Mouse (Mus musculus) heart, postnatal 0 days (tissue): ENCODE measurements around the gene Tmem121b. TPM values are rescaled to one million over a fixed set of nuclear protein-coding genes. Genes with fewer than 3 reads are reported as not detected.

ENCODE experiments used
- ATAC-seq: fragments of 200-750 bp; cut with Nextera tagmentation; 2 replicates; pipeline ENCODE4 v1.8.0; 2017; ENCODE audit warnings: low read depth, moderate number of reproducible peaks, moderate library complexity; ENCODE audit not compliant: insufficient read depth
- DNase-seq: peaks from one replicate; pipeline ENCODE4 v3.0.0-alpha.2; 2016; ENCODE audit warnings: low spot score
- H3K27ac ChIP-seq: fragments of 300-500 bp; sonication (generic); 2 replicates; pipeline ENCODE4 v1.5.1; 2014; ENCODE audit warnings: low read depth, mild to moderate bottlenecking
- H3K27me3 ChIP-seq: fragments of 300-500 bp; sonication (generic); 2 replicates; pipeline ENCODE4 v1.6.1; 2014; ENCODE audit warnings: low read length, mixed read lengths; ENCODE audit not compliant: control insufficient read depth, insufficient read depth
- H3K36me3 ChIP-seq: fragments of 300-500 bp; sonication (generic); replicated peaks from 2 replicates; pipeline ENCODE4 v1.6.1; 2014; ENCODE audit warnings: low read length, mixed read lengths; ENCODE audit not compliant: control insufficient read depth, insufficient read depth
- H3K4me1 ChIP-seq: fragments of 300-500 bp; sonication (generic); 2 replicates; pipeline ENCODE4 v1.6.1; 2014; ENCODE audit warnings: antibody characterized with exemption; ENCODE audit not compliant: control insufficient read depth, insufficient read depth
- H3K4me2 ChIP-seq: fragments of 300-500 bp; sonication (generic); 2 replicates; pipeline ENCODE4 v1.6.1; 2014; ENCODE audit warnings: low read depth, mild to moderate bottlenecking, low read length, moderate library complexity
- H3K4me3 ChIP-seq: fragments of 300-500 bp; sonication (generic); 2 replicates; pipeline ENCODE4 v1.5.1; 2014; ENCODE audit warnings: low read depth, low read length
- H3K9ac ChIP-seq: fragments of 300-500 bp; sonication (generic); replicated peaks from 2 replicates; pipeline ENCODE4 v1.6.1; 2014; ENCODE audit warnings: low read depth, low read length, mixed read lengths
- H3K9me3 ChIP-seq: fragments of 300-500 bp; sonication (generic); replicated peaks from 2 replicates; pipeline ENCODE4 v1.6.1; 2016; ENCODE audit warnings: low read length; ENCODE audit not compliant: control insufficient read depth
- CTCF ChIP-seq: IDR thresholded peaks from 2 replicates; pipeline ENCODE4 v1.5.1; 2016; ENCODE audit warnings: antibody characterized with exemption, control low read depth, low read depth
- EP300 ChIP-seq: IDR thresholded peaks from 2 replicates; pipeline ENCODE4 v1.6.1; 2016; ENCODE audit warnings: antibody characterized with exemption, low read depth
- WGBS: fragments of 180-500 bp; shearing (Covaris S2); extraction: QIAGEN DNeasy Blood & Tissue Kit; methylation state at CpG from one replicate; pipeline ENCODE4 v1.1.7; 2014; 5-methylcytosine and 5-hydroxymethylcytosine counted together
- polyA plus RNA-seq: library from polyadenylated mRNA; unstranded; fragments of >200 nt; fragmentation: Nextera tagmentation; extraction: Ambion mirVana; gene quantifications from 2 replicates; pipeline ENCODE4 v1.2.1, GENCODE M21; 2015
- total RNA-seq: library from RNA; depleted of rRNA; stranded (reverse); fragments of >200 nt; gene quantifications from 2 replicates; pipeline ENCODE4 v1.2.3, GENCODE M21; 2014; ENCODE audit warnings: low replicate concordance; rRNA removed

Tmem121b gene
- total and polyA plus RNA-seq, 2 experiments from 2014 or later: not detected

- no peak for ATAC-seq
- WGBS: 63% methylated on average over 5 of the region's 5 CpGs
- no peak for DNase-seq
- TF ChIP-seq EP300: no peak
- no peak for TF ChIP-seq CTCF
- Histone ChIP-seq H3K9me3 (no peaks in the 10 kb centered on the region), H3K9ac (no peak overlapping the region), H3K27ac (no peak overlapping the region), H3K36me3 (no peaks in the 10 kb centered on the region), H3K4me2 (no peak overlapping the region), H3K4me1 (no peaks in the 10 kb centered on the region), H3K27me3 (no peaks in the 10 kb centered on the region), H3K4me3 (no peak overlapping the region)
These were observed 40.5 kb downstream of the Tmem121b start for GRCm38 (mm10) chr6:120453103-120453445.

GRCm38 (mm10) chr6:120452384-120453102, 41.1 kb downstream of the Tmem121b start:
- no peak overlapping the region for H3K4me3 ChIP-seq
- 81% methylated on average over 11 of the region's 11 CpGs for WGBS
- H3K27ac ChIP-seq: no peak overlapping the region
- H3K4me2 ChIP-seq: no peak overlapping the region
- H3K27me3 ChIP-seq: no peaks in the 10 kb centered on the region
- DNase-seq: no peak
- no peaks in the 10 kb centered on the region for H3K9me3 ChIP-seq
- no peaks in the 10 kb centered on the region for H3K36me3 ChIP-seq
- no peaks in the 10 kb centered on the region for H3K4me1 ChIP-seq
- TF ChIP-seq CTCF (no peak), EP300 (no peak)
- H3K9ac ChIP-seq: no peak overlapping the region
- ATAC-seq: no peak

- DNase-seq: no peak
- no peaks in the 10 kb centered on the region for H3K27me3 ChIP-seq
- no peak overlapping the region for H3K9ac ChIP-seq
- WGBS: 73% methylated on average over 3 of the region's 3 CpGs
- no peak overlapping the region for H3K4me2 ChIP-seq
- 0 out of 2 replicates have a peak, but pooled peaks cover 4% of the 10 kb centered on the region for H3K36me3 ChIP-seq
- H3K4me1 ChIP-seq: no peaks in the 10 kb centered on the region
- H3K4me3 ChIP-seq: no peak overlapping the region
- no peak for TF ChIP-seq CTCF
- TF ChIP-seq EP300: no peak
- no peak for ATAC-seq
- H3K27ac ChIP-seq: no peak overlapping the region
- H3K9me3 ChIP-seq: no peaks in the 10 kb centered on the region
These were observed 43.4 kb downstream of the Tmem121b start for GRCm38 (mm10) chr6:120450208-120450607.

DNA sequence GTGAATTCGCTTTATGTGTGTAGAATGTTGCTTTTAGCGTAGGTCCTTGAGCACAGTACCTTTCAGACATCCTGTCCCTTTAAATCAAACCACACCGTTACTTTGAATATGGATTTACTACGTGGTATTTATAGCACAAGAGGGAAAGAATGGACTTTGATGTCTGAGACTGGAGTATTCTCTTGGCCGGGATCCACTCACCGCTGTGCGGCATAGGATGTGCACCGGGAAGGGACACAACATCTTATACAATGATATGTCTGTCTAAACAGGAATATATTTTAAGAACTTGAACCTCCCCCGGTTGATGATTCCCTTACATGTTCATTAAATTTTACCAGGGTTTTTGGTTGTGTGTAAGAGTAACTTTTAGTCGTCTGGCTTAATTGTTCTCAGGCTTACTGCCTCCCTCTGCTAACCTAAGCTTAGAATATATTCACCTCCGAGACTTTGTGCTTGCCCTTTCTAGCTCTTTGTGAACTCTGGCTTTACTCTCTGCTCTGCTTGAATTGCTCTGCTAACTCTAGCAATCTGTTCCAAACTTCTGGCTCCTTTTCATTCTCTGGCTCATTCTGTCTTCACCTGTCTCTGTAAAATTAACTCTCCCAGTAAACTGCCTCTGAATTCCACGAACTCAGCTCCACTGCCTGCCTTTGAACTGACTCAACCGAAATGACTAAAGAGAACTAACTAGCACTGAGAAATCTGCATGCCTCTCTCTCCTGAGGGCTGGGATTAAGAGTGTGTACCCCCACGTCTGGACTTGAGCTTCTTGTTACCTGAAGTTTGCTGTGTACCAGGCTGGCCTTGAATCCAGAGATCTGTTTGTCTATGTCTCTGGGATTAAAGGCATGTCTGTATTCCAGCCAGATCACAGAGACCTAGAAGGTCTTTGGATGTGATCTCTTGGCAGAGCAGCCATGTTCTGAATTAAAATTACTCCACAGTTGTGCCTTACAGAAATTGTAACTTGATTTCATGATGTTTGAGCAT, 49.9 kb downstream of the Tmem121b start:
- Histone ChIP-seq H3K4me1 (peaks cover 12% of the 10 kb centered on the region), H3K36me3 (peaks cover 25% of the 10 kb centered on the region), H3K4me3 (no peak overlapping the region), H3K27me3 (no peaks in the 10 kb centered on the region), H3K9ac (no peak overlapping the region), H3K9me3 (no peaks in the 10 kb centered on the region), H3K27ac (peak overlapping the region; percentile 38; the same call in 1 of the 2 replicates), H3K4me2 (peak overlapping the region; percentile 21; the same call in 1 of the 2 replicates)
- DNase-seq: peak; percentile 46
- 38% methylated on average over 14 of the region's 14 CpGs for WGBS
- no peak for ATAC-seq
- TF ChIP-seq CTCF (no peak), EP300 (no peak)

DNA sequence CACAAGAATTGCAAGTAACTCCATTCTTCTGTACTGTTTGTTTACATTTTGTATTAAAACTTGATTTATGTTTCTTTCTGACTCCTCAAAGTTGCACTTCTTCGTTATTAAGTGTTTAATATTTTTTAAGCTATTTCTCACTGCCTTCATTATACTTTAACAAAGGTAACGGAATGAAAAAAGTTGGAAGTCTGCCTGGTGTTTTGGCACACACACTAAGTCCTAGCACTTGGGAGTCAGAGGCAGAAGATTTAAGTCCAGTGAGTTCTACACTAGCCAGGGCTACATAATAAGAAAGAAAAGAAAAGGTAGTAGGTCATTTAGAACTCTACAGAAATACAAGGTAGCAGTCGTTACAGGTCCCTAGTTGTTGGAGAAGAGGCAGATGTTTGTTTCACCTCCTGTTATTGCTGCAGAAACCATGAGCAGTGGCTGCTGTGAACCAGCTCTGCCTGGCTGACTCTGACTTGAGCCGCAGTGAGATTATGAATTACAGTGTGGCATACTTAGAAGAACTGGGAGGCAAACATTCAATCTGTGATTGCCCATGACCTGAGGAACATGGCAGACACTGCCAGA, 51.3 kb downstream of the Tmem121b start:
- H3K9me3 ChIP-seq: no peaks in the 10 kb centered on the region
- H3K27ac ChIP-seq: no peak overlapping the region
- H3K4me1 ChIP-seq: peaks cover 12% of the 10 kb centered on the region
- no peak overlapping the region for H3K4me3 ChIP-seq
- no peak overlapping the region for H3K4me2 ChIP-seq
- WGBS: 56% methylated on average over 4 of the region's 4 CpGs
- TF ChIP-seq EP300: no peak
- TF ChIP-seq CTCF: no peak
- ATAC-seq (no peak), DNase-seq (no peak)
- H3K36me3 ChIP-seq: peaks cover 37% of the 10 kb centered on the region
- no peaks in the 10 kb centered on the region for H3K27me3 ChIP-seq
- H3K9ac ChIP-seq: no peak overlapping the region

Other genes with a start within 250 kb of the Tmem121b start
- not detected in 2 replicates for gene D330020A13Rik, start 199.4 kb downstream of the Tmem121b start, total RNA-seq
- not detected in 2 replicates for gene D330020A13Rik, start 199.4 kb downstream of the Tmem121b start, polyA plus RNA-seq
- gene B4galnt3, start 199.2 kb downstream of the Tmem121b start, total RNA-seq: 0.89 TPM in 1 of 2 replicates, not detected in the other
- gene B4galnt3, start 199.2 kb downstream of the Tmem121b start, polyA plus RNA-seq: 0.08 and 0.10 TPM in 2 replicates
- gene Kdm5a, start 129.7 kb downstream of the Tmem121b start, total RNA-seq: 16.3 and 34.6 TPM in 2 replicates
- gene Kdm5a, start 129.7 kb downstream of the Tmem121b start, polyA plus RNA-seq: 21.5 and 22.6 TPM in 2 replicates
- 4.8 and 10.4 TPM in 2 replicates for gene Ccdc77, start 129.4 kb downstream of the Tmem121b start, total RNA-seq
- gene Ccdc77, start 129.4 kb downstream of the Tmem121b start, polyA plus RNA-seq: 13.4 and 15.0 TPM in 2 replicates
- gene Il17ra, start 30.6 kb downstream of the Tmem121b start, total RNA-seq: 3.5 and 6.5 TPM in 2 replicates
- gene Il17ra, start 30.6 kb downstream of the Tmem121b start, polyA plus RNA-seq: 1.4 and 1.9 TPM in 2 replicates
- 25.7 and 26.6 TPM in 2 replicates for gene Hdhd5, start 37.5 kb upstream of the Tmem121b start, total RNA-seq
- gene Hdhd5, start 37.5 kb upstream of the Tmem121b start, polyA plus RNA-seq: 10.9 and 11.3 TPM in 2 replicates
- 3.6 and 5.8 TPM in 2 replicates for gene Cecr2, start 172.6 kb upstream of the Tmem121b start, total RNA-seq
- 0.87 and 1.1 TPM in 2 replicates for gene Cecr2, start 172.6 kb upstream of the Tmem121b start, polyA plus RNA-seq